Mouse (Mus musculus) testis, adult 2 months (tissue): ENCODE measurements at regions not wholly inside any gene's neighbourhood (a gene's known extent, or its start where the extent isn't known, plus 50 kb on each side); places are given as distances from the start of the nearest gene placed in this dataset.

Experiments used
- CTCF ChIP-seq: fragments of 200-500 bp; IDR thresholded peaks from 2 replicates; pipeline ENCODE4 v1.5.1; 2012; ENCODE audit warnings: low read depth, mild to moderate bottlenecking, inconsistent platforms, low read length, moderate library complexity; ENCODE audit not compliant: control insufficient read depth, insufficient read depth, insufficient replicate concordance
- POLR2A ChIP-seq: fragments of 200-500 bp; IDR thresholded peaks from 2 replicates; pipeline ENCODE4 v1.6.1; 2012; ENCODE audit warnings: low read depth, mild to moderate bottlenecking, inconsistent platforms, low read length, moderate library complexity; ENCODE audit not compliant: control insufficient read depth

DNA sequence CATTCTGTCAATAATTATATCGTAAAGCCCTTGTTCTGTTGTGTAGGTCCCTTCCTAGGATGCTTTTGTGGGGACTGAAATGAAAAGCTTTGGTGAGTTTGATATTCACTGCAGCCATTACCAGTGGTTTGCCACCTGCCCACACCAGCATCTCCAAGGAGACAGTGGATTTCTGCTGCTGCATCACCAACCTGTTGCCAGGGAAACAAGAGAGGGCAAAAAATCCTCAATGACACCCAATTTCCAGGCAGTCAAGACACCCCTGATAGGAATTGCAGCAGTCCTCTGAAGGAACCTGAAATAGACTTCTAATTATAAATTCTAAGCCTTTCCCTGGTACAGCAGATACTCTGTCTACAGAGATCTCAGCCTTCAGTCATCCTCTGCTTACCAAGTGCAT lies 56.1 kb upstream of the Gap43 start:
- TF ChIP-seq POLR2A, result no peak
- no peak for TF ChIP-seq CTCF
